Mouse (Mus musculus) left cerebral cortex, adult 8-10 months (tissue): ENCODE measurements around the gene Fars2. TPM values are rescaled to one million over a fixed set of nuclear protein-coding genes. Genes with fewer than 3 reads are reported as not detected.

ENCODE experiments used
- DNase-seq, 2 experiments: peaks; one replicate each; pipeline ENCODE4 v3.0.0; 2022; ENCODE audit warnings: low spot score in 2 of 2
- total RNA-seq, 4 experiments: library from RNA; stranded (reverse); gene quantifications; 2 replicates each; pipeline ENCODE4 v1.2.4; 2022

Fars2 gene
- 10 to 100 TPM; 32.7 to 39.9 (median 36.9) TPM for total RNA-seq

DNA sequence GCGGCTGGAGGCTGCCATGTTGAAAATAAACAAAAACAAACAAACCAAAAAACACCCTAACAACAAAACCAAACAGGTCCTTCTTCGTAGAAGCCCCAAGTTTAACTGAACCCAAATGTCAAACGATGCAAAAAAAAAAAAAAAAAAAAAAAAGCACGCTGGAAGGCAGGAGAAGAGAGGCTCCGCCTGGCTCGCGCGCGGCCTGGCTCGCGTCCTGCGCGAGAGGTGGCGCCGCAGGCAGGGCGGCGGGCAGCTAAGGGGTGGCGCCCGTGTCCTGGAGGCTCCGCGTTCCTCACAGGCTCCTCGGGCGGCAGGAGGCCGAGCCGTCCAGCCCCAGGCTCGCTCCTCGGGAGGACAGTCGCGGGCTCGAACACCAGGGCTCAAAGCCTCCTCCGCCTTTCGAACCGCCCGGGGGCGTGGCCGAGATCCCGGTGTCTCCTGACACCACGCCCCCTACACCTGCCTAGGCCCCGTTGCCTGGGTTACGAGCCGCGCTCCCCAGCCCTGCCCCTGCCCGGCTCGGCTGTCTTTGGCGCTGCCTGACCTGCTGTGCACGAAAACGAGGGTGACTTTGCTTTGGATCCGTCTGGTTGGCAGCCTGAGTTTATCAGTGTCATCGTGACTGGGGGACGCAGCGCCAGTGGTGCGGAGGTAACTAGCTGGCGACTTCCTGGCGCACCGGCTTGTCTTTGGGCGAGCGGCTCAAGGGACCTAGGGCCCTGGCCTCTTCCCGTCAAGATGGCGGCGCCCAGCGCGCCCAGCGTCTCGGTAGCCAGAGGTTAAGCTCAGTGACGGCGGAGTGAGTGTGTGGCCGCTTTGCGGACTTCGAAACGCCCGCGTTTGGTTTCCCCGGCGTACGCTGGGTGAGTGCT lies at the start of gene Fars2, which contains the start of gene Lyrm4:
Gene Fars2, plus strand, starts transcription at position 270 of the 872 bp plus-strand sequence.
Gene Lyrm4, minus strand, starts transcription at position 384 of the 872 bp plus-strand sequence.
- peak; percentile 94 to 95 for DNase-seq

DNA sequence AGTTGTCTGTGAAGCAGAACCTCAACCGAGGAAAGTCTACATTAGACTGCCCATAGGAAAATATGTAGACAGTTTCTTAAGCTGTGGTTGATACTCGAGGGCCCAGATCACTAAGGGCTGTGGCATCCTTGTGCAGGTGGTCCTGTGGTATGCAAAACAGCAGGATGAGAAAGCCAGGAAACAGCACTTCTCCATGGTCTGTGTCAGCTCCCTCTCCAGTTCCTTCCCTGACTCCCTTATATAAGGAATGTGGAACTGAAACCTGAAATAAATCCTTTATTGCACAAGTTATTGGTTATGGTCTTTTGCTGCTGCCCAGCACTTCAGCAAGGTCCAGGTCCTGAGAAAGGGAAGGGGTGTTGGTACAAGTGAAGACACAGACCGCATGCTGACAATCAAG lies 42.7 kb upstream of the Fars2 start:
- no peak for DNase-seq

DNA sequence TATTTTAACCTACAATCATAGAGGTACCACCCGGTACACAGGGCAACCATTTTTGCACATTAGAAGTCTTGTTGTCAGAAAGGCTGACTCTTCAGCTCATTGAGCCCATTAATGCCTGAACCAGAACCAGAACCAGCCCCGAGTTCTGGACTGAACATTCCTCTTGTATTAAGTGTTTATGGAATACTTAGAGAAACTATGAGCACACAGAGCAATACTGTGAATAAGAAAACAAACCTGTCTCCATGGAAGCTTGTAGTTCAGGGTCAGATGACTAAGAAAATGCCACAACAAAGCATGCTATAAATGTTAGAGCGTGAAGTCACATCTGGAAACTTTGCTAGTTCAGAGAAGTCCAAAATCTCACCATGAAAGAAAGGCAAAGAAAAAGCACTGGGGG lies 35.6 kb upstream of the Fars2 start:
- DNase-seq, result no peak

DNA sequence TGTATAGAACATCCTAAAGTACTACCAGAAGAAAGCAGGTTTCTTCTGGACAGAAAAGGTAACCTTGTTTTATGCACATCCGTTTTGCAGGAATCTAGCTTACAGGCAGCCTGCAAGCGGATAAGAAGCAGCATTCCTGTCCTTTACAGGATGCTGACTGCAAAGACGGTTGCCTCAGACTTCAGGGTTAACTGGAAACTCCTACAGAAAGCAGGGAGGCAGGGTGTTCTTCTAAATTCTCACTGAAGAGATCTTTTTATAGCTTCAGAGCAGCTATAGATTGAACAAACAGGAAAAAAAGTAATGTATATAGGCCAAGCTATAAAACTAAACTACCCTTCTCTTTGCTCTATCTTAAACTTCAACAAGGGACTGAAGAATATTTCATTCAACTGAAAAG lies 32.5 kb upstream of the Fars2 start:
- DNase-seq, result no peak

DNA sequence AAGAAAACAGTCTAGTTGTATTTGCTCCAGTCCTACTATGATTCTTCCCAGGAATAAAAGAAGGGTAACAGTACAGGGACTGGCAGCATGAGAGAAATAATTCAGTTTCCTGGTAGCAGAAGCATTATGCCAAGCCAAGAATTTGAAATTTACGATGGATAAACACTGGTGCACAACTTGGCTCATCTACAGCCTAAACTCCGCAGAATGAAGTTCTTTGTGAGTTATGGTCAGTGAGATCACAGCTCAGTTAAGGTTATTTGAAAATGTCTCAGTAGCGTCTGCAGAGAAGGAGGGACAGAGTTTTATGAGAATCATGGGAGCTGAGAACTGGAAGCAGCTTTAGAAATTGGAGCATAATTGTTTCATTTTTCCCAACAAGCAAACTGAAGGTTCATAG lies 31.2 kb upstream of the Fars2 start:
- DNase-seq, result no peak

DNA sequence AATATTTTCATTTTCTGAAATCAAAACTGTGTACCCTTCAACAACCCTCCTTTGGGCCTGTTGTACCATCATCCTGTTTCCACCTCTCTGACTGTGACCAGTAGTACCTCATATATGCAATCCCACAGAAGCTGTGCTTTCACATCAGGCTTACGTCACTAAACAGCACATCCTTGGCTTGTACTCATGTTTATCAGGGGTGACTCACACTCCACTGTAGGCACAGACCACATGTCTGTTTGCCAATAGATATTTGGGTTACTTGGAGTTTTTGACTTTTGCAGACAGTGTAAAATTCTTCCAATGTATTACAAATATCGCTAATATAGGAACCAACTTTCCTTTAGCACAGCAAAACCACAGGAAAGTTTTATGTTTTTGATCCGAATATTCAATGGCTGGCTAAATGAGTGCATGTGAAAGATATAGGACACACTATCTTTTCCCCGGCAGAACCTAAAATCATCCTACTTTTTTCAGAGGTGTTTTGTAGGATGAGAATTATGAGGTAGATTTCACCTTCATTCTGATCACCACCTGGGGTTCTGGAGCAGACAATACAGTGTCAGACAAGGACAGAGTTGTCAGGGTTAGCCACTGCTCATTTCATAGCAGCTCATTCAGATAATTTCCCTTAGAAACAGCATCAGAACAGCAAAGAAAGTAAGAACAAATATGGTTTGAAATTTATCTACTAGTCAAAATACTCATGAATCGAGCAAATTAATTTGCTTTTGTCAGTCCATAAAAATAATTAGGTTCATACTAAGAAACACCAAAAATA lies 30.4 kb upstream of the Fars2 start:
- DNase-seq, result no peak

DNA sequence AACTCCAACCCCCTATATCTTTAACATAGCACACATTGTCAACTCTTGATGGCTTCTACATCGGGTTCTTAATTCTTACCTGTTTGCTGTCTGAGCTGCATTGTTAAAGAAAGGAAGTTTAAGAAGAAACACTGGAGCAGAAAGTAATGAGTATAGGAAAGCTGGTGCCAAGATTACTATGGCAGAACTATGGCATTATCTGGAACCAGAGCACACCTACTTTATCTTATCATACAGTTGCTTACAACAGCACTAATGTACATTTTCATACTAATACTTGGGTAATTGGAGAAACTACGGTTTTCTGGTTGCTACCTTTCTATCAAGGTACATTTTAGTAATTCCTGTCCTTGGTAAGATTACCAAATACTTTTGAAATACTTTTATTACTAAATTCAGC lies 29.8 kb upstream of the Fars2 start:
- no peak for DNase-seq

DNA sequence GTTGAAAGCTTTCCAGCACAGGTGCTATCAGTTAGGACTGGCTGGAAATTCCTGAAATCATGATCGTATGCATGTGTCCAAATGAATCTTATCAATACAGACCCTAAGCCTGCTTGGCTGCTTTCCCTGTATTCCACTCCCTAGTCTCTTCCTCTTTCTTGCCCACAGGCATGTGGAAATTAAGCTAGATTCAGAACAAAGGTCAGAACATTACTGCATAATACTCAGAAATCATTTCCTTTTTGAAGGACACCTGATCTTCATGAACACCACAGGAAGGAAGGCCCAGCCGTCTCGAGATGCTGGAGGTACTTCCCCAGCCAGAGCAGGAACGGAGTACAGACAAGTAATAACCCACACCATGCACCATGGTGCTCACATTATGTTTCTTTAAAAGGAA lies 29.0 kb upstream of the Fars2 start:
- DNase-seq, result no peak

DNA sequence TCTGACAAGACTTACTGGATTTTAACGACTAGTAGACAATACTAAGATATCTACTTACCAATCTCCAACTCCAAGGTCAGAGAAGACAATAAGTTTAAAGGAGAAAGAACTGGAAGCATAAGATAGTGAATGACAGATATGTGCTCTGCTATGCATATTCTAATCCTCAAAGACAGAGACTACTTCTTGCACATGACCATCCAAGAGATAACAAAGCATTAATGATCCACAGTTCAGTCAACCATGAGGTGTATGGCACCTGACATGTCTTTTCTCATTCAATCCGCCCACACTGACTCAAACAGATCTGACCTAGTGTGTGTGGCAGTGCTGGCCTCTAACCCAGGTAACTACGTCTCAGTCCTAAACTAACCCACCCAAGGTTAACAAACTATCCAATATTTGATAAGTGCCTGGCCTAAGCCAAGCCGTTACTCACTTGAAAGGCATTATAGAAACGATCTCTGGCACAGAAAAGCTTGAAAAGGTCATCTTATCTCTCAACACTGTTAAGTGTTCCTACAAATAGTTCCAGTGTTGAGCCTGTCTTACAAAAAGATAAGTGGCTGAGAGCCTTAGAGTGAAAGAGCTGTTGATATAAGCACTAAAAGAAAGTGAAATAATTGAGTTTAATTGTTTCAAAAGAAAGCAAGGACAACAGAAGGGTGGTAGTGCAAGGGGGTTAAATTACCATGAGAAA lies 20.4 kb upstream of the Fars2 start:
- DNase-seq, result no peak

DNA sequence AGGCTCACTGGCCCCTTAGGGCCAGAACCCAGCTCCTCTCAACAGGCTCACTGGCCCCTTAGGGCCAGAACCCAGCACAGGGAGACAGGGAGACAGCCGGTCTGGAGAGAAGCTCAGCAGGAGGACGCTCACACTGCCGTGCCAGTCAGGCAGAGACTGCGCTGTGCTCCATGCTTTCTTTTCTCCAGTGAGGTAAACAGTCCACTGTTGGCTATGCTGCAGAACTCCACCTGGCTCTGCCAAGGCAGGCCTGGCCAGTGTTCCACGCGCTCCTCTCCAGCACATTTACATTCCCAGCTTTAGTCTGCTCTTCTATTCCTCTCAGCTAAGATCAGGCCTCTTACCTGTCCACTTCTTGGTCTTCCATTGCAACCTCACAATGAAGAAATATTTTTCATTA lies 11.6 kb upstream of the Fars2 start:
- DNase-seq, result no peak

DNA sequence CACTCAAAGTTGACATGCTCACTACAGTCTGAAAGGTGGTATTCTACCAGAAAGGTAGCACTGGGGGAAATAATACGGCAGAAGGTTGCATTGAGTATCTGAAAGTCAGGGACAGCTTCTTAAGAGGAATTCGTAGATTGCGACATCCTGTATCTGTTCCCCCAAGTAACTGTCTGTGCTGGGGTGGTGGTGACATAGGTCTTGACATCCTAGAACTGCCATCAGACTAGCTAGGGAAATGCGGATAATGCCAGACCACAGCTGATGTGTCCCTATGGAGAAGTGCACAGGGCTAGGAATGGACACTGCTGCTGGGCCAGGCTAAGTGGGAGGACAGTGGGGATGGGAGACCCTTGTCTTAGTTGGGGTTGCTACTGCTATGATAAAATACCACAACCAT lies 8.7 kb upstream of the Fars2 start:
- no peak for DNase-seq

DNA sequence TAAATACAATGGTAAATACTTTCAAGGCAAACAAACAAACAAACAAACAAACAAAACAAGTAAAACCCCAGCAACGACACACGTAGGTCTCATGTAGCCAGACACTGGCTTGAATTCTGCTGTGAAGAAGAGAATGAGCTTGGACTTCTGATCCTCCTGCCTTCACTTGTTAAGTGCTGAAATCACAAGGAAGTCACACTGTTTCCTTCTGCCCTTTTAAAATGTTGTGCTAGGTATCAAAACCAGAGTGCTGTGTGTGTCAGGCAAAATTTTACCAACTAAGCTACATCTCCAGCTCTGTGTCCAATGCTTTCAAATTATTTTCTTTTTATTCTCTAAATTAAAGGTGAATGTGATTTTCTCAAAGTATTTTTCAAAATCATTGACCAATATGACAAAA lies 5.9 kb upstream of the Fars2 start:
- DNase-seq, result no peak

DNA sequence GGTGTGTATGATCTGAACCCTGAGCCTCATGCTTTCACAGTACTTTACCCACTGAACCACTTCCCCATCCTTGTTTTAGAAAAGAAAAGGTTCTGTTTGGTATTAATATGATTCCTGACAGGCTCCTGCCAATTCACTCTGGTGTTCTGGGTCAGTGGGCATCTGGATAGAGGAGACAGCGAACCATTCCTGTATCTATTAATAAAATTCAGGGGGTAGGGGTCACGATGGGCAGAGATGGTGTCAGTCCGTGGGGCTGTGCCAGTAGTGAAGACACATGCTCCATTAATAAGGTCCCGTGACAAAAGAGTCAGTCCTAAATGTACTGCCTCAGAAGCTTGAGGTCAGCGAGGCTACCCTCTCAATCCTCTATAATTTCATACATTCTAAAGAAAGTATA lies 4.0 kb upstream of the Fars2 start:
- no peak for DNase-seq

DNA sequence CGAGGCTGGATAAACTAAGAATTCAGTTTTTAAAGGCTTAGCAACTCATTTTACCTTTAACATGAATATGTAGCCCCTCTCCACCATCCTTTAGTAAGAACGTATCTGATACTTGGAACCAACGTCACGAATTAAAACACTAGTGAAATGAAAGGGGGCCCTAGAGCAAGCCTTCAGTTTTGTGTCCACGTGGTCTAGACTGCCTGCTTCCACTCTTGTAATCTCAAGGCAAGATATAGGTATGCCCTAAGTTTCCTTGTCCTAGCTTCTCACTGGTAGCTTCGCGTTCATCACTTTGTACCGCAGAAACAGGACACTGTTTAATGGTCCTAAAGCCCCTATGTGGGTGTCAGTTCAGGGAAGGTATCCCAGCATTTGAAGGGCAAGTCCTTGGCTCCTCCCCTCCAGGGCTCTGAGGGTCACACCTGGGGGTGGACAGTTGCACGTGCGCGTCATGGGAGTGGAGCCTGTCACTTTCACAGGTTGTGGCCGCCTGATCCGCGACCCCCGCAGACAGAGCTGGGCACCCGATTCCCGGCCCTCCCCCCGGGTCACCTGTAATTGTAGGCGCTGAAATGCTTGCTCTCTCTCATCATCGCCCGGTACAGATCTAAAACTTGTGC lies 581 bp upstream of the Fars2 start:
- DNase-seq, result peak; percentile 16 to 37

DNA sequence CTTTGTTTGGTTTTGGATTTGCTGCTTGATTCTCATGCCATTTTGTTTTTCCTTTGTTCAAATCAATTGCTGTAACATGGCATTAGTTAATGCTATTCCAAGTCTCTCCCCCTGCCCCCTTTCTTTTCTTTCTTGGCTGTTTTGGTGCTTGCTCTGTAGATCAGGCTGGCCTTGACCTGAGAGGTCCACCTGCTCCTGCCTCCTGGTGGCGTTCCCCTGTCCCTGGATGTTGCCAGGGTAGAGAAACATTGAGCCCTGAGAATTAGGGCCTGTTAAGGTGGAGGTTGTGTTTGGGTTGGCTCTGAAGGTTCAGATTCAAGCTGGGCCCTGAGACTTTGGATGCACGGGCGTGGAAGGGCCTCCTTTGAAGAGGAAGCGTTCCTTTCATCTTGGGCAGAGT lies 2.5 kb downstream of the Fars2 start:
- no peak for DNase-seq

DNA sequence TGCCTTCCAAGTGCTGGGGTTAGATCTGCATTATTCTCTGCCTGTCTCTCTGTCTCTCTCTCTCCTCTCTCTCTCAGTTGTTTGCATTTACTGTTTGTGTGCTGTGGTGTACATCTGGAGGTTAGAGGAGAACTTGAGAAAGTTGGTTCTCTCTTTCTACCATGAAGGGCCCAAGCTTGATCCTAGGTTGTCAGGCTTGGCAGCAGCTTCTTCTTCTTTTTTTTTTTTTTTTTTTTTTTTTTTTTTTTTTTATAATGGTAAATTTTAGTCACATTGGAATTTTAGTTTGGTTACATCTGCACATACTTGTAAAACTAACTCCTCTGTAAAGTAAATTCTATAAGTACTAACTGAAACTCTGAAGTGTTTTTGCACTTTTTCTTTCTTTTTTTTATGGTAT lies 3.4 kb downstream of the Fars2 start:
- no peak for DNase-seq

DNA sequence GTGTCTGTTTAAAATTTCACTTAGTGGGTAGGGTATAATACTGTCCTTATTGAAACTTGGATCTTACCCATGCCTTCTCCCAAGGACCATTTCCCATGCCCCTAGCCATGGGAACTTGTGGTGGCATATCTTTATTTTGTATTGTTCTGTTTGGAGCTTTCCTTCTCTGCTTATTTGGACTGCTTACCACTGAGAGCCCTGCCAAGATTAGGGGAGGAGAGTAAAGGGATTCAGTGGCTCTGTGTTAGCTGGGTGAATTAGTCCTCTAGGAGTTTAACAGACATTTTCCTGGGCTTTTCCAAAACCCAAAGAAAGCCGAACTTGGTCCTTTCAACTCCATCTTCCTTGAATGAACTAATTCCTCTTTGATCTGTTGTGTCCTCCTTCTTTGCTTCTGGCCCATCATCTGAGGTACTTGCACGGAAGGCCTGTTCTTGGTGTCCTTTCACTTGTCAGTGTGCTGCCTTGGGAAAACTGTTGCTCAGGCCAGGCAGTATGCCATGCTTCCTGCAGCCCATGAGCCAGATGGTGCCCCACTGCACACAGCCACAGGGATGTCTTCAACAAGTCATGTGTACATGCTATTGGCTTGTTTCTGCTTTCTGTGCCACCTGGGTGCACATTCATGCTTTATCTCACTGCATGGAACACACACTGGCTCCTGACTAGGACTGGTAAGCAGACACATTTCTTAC lies 12.3 kb downstream of the Fars2 start:
- DNase-seq, result peak in 1 of 2 experiments; percentile 22

DNA sequence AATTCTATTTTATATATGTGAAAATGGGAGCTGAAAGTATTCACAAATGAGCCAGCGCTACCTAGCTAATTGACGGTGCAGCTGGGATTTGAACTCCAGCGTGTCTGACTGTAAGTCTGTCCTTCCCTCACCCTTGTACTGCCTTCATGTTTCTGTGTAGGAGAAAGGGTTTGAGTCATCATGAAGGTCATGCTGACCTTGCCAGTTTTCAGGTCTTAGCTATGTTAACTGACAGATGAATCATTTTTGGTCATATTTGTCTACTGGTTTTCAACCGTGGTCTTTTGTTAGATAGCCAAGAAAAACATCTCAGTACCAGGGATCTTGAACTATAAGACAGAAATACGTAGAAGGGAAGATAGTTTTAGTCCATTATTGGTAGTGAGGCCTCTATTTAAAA lies 14.2 kb downstream of the Fars2 start:
- DNase-seq, result no peak

DNA sequence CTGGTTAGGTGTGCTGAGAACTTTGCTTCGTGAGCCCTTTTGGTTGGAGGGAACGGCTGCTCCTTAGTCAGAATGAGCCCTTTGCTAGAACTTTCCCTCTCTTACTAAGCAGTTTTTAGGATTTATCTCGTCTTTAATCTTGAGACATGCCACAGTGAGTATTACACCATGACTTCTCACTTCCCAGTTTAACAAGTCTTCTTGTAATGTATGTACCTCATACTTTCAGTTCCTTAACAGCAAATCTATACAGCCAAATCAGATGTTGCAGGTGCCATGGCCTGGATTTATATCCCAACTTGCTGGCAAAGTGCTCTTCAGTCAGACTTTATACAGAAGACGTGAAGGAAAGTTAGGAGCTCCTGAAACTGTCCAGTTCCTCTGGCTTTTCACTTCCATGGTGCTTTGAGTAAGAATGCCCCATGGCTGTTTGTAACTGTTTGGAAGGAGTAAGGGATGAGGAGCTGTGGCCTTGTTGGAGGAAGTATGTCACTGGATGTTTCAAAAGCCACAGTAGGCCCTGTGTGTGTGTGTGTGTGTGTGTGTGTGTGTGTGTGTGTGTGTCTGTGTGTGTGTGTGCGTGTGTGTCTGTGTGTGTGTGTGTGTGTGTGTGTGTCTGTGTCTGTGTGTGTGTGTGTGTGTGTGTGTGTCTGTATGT lies 14.9 kb downstream of the Fars2 start:
- DNase-seq, result no peak

DNA sequence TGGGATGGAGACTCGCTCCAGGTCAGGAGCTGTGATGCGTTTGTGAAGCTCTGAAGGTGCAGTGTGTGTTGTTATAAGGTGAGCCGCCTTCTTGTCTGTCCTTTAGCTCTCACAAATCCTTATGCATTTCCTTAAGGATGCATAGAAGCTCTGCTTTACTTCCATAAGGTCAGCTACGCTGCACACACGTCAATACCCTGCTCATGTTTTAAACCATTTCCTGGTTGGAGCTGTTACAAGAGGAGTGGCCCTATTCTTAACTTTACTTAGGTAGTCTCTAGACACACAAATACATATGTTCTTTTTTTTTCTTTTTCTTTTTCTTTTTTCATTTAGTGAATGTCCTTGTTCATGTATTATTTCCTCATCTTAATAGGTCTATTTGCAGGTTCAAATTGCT lies 22.5 kb downstream of the Fars2 start:
- DNase-seq, result no peak
